Comparison of ENCODE assay signal across 21 mouse cellular contexts in genomic region chr2:145682924-145683323, GRCm38 (mm10). TPM values are rescaled to one million over a fixed set of nuclear protein-coding genes. Genes with fewer than 3 reads are reported as not detected.
DNase-seq lines count a peak whose midpoint lies in the region; ATAC-seq and TF ChIP-seq lines count a peak whose summit lies in the region.
"Had no signal": no experiment of that assay in that cellular context is flagged by ENCODE, and none has a peak within 500 bp of the region (broad histone marks: within the 10 kb centered on the region; RNA-seq: fewer than 3 reads in every experiment).

No protein-coding gene starts in this region.

- H3K4me2 ChIP-seq in kidney, embryonic 15.5 days: no peak overlapping the region
- H3K4me2 ChIP-seq in lung, postnatal 0 days (replicated peaks; ENCODE audit: low read depth, low read length): no peak overlapping the region
- no peak overlapping the region for H3K4me2 ChIP-seq in intestine, embryonic 15.5 days (replicated peaks)
- H3K4me2 ChIP-seq: liver, embryonic 11.5 days; midbrain, embryonic 15.5 days; neural tube, embryonic 13.5 days had no signal

- TF ChIP-seq CTCF in lung, postnatal 0 days (IDR thresholded peaks at IDR 0.05): no peak

- H3K4me3 ChIP-seq in kidney, embryonic 15.5 days (replicated peaks): no peak overlapping the region
- H3K4me3 ChIP-seq in lung, postnatal 0 days (ENCODE audit: low read depth, low read length): no peak overlapping the region
- H3K4me3 ChIP-seq in intestine, embryonic 15.5 days (replicated peaks): no peak overlapping the region
- H3K4me3 ChIP-seq: midbrain, embryonic 15.5 days; myocyte; neural tube, embryonic 13.5 days had no signal

- no peak for ATAC-seq in kidney, embryonic 15.5 days (replicated peaks; ENCODE audit: low FRiP score)
- ATAC-seq in lung, postnatal 0 days: no peak
- 0 out of 2 replicates have a peak, but pooled peaks have one; percentile 55 for ATAC-seq in intestine, embryonic 15.5 days
- ATAC-seq: CD4-positive, CD25-positive, alpha-beta regulatory T cell, adult 4 months; forebrain, postnatal 0 days; midbrain, embryonic 15.5 days had no signal

- H3K9ac ChIP-seq in kidney, embryonic 15.5 days: no peak overlapping the region
- H3K9ac ChIP-seq in lung, postnatal 0 days (replicated peaks; ENCODE audit: low read depth): no peak overlapping the region
- H3K9ac ChIP-seq in intestine, embryonic 15.5 days: no peak overlapping the region
- H3K9ac ChIP-seq: forebrain, postnatal 0 days; liver, postnatal 0 days; midbrain, embryonic 15.5 days; neural tube, embryonic 13.5 days had no signal

- 23% methylated on average over 3 of the region's 3 CpGs for WGBS in kidney, embryonic 15.5 days
- WGBS in lung, postnatal 0 days: 41% methylated on average over 3 of the region's 3 CpGs
- 23% methylated on average over 3 of the region's 3 CpGs for WGBS in intestine, embryonic 15.5 days

- intact Hi-C loops in heart, postnatal 25 days (cut with DNase I): no loop called here

- peak; percentile 88 for DNase-seq in heart, adult 11 months
- DNase-seq in heart, postnatal 25 days (ENCODE audit: low spot score): no peak
- no peak for DNase-seq in kidney, postnatal 25 days
- peak; percentile 8 for DNase-seq in lung, postnatal 25 days (ENCODE audit: low spot score)
- no peak for DNase-seq in lung, postnatal 0 days (ENCODE audit: low spot score)
- DNase-seq in thymus, postnatal 25 days: no peak
- DNase-seq: cerebellum, adult 11 months; cerebellum, adult 9-11 months; forebrain, postnatal 0 days; gastrocnemius, postnatal 14 days; thymus, postnatal 14 days had no signal

- peak overlapping the region; percentile 54 for H3K27ac ChIP-seq in kidney, embryonic 15.5 days
- H3K27ac ChIP-seq in lung, postnatal 0 days (ENCODE audit: low read length): no peak overlapping the region
- no peak overlapping the region for H3K27ac ChIP-seq in intestine, embryonic 15.5 days
- H3K27ac ChIP-seq: hindbrain, postnatal 0 days; macrophage; midbrain, embryonic 15.5 days; neural tube, embryonic 13.5 days had no signal

- H3K4me1 ChIP-seq in kidney, embryonic 15.5 days: peaks cover 63% of the 10 kb centered on the region
- H3K4me1 ChIP-seq in lung, postnatal 0 days (ENCODE audit: insufficient read depth, low read depth, low read length): peaks cover 16% of the 10 kb centered on the region; the same call in 1 of the 2 replicates
- H3K4me1 ChIP-seq in intestine, embryonic 15.5 days (replicated peaks): peaks cover 18% of the 10 kb centered on the region
- H3K4me1 ChIP-seq: midbrain, embryonic 15.5 days had no signal

- H3K36me3 ChIP-seq in kidney, embryonic 15.5 days: no peaks in the 10 kb centered on the region
- H3K36me3 ChIP-seq in lung, postnatal 0 days (ENCODE audit: insufficient read depth, low read length): no peaks in the 10 kb centered on the region
- H3K36me3 ChIP-seq in intestine, embryonic 15.5 days: no peaks in the 10 kb centered on the region
- H3K36me3 ChIP-seq: midbrain, embryonic 15.5 days; neural tube, embryonic 13.5 days had no signal

- no peaks in the 10 kb centered on the region for H3K9me3 ChIP-seq in kidney, embryonic 15.5 days (replicated peaks)
- no peaks in the 10 kb centered on the region for H3K9me3 ChIP-seq in lung, postnatal 0 days (ENCODE audit: low read length)
- no peaks in the 10 kb centered on the region for H3K9me3 ChIP-seq in intestine, embryonic 15.5 days
- H3K9me3 ChIP-seq: midbrain, embryonic 15.5 days; neural tube, embryonic 13.5 days had no signal

- H3K27me3 ChIP-seq in kidney, embryonic 15.5 days: no peaks in the 10 kb centered on the region
- H3K27me3 ChIP-seq in lung, postnatal 0 days (replicated peaks; ENCODE audit: insufficient read depth, low read length): no peaks in the 10 kb centered on the region
- no peaks in the 10 kb centered on the region for H3K27me3 ChIP-seq in intestine, embryonic 15.5 days (replicated peaks)
- H3K27me3 ChIP-seq: midbrain, embryonic 15.5 days; neural tube, embryonic 13.5 days had no signal

- TF ChIP-seq EP300 in lung, postnatal 0 days (IDR thresholded peaks at IDR 0.05): no peak

RNA-seq across cellular contexts. Expression of gene Rin2, which starts 7.9 kb away (rescaled TPM):
- 10 to 100 TPM; 20.5 to 25.9 TPM for total RNA-seq in heart, postnatal 25 days (2021)
- 32.1 and 33.0 TPM in 2 replicates for polyA plus RNA-seq in kidney, embryonic 15.5 days (2015; fragmentation: Nextera tagmentation; extraction: Ambion mirVana)
- polyA plus RNA-seq in lung, postnatal 0 days (2015; fragmentation: Nextera tagmentation; extraction: Ambion mirVana): 50.3 and 55.2 TPM in 2 replicates
- polyA plus RNA-seq in intestine, embryonic 15.5 days (2015; fragmentation: Nextera tagmentation; extraction: Ambion mirVana): 18.2 and 18.6 TPM in 2 replicates

Comparison
In these comparisons a context has a peak if more than half of its experiments do, and no peak if none do; other contexts are left out.
1. DNase-seq: peak in heart, adult 11 months (single experiment) and lung, postnatal 25 days (single experiment); none in heart, postnatal 25 days (single experiment), kidney, postnatal 25 days (0 of 2), lung, postnatal 0 days (single experiment) and thymus, postnatal 25 days (single experiment).